Mouse (Mus musculus) ovary, postnatal 14 days (tissue): ENCODE data around the gene Mogs.
"Not testable (repeated sequence)": the region's sequence is repeated elsewhere in the genome, so short reads cannot be mapped to it uniquely, and the experiment has no call there.

Source experiments
- DNase-seq: peaks from one replicate; pipeline ENCODE4 v3.0.0; 2022; ENCODE audit warnings: low spot score

Mogs gene

DNA sequence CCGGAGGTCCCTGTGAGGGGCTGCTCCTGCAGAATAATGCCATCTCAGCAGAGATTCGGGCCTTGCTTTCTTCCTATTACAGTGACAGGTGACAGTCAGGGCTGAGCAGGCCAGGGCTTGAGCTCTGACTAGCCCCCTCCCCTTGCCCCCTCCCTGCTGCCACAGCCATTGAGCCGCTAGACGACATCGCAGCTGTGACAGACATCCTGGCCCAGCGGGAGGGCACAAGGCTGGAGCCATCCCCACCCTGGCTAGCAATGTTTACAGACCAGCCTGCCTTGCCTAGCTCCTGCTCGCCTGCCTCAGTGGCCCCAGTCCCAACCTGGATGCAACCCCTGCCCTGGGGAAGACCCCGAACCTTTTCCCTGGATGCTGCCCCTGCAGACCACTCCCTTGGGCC is 36.4 kb downstream of the Mogs start:
- no peak for DNase-seq

DNA sequence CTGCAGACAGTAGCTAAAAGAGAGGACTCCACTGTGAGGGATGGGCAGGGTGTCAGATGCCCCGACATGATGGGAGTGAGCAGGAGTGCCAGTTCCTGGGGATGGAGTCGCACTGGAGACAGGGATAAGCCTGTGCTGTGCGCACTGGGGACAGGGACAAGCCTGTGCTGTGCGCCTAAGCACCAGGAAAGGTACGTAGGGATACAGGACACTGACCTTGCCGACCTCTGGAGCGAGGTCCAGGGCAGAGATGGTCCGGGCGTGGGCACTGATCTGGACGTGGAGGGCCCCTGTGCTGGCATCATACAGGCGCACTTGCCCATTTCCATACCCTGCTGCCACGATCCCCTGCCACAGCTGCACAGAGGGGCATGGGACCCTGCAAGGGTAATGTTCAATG is 37.7 kb downstream of the Mogs start:
- DNase-seq, result no peak

DNA sequence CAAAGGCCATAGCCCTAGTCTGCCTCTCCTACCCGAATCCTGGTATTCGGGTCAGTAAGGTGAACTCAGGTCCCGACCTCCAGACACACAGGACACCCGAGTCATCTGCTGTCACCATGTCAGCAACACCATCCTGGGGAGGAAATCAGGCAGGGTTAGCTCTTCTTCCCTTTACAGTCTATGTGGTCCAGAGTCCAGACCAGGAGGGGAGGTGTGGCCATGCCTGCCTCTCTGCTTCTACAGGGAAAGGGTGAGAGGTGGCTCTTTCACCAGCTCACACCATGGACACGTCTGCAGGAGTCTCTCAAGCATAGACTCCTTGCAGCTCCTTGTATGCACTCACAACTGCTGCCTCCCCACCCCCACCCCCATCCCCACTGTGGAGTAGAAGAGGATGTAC is 38.2 kb downstream of the Mogs start:
- no peak for DNase-seq

DNA sequence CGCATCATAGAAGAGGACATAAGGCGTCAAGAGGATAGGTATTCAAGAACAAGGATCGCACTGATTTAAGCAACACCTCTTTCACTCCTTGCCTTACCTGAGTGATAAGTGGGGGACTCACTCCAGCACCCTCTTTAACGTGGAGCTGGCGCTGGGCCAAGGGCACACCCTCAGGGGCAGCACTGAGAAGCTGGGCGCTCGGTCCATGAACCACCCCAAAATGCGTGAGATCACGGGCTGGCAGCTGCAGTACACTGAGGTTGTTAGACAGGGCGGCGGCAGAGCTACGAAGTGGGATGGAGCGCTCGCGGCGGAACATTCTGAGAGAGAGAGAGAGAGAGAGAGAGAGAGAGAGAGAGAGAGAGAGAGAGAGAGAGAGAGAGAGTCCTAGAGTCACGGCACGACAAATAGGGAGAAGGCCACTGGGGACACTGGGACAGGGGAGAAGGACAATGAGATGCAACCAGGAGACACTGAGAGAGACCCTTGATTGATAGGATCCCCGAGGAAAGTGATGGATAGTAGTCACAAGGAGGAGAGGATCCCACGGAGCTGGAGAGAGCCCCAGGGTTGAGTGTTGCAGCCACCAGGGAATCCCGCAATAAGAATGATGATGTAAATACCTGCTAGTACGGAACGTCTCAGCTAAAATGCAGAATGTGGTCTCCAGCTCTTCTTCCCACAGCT is 40.4 kb downstream of the Mogs start:
- no peak for DNase-seq

DNA sequence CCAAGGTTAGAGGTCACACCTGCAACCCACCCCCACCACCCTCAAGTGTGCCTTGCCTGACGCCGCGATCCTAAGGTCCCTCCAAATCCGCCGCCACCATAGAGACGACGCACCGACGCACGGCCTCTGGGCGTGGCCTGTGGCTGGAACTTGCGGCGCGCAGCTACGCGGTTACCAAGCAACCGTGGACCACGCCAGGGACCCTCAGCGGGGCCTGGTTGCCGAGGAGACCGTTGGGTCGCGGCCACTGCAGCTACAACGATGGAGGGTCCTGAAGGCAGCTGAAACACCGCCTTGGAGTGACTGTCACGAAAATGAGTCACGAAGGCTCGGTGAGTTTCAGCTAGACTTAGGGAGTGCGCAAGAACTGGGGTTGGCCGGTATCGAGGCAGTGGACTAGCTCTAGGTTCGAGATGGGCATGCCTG is 41.0 kb downstream of the Mogs start, which contains the start of the genes Wdr54 and 1700003E16Rik:
Wdr54 (minus strand) TSS at position 139 of the 426 bp plus-strand sequence.
1700003E16Rik (plus strand) TSS at position 146 of the 426 bp plus-strand sequence.
- no peak for DNase-seq

DNA sequence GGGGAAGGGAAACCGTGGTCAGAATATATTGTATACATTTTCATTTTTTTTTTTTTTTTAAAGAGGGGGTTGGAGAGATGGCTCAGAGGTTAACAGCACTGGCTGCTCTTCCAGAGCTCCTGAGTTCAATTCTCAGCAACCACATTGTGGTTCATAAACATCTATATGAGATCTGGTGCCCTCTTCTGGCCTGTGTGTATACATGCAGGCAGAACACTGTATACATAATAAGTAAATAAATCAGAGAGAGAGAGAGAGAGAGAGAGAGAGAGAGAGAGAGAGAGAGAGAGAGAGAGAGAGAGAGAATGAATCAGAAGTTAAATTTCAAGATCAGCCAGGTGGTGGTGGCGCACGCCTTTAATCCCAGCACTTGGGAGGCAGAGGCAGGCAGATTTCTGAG is 44.2 kb downstream of the Mogs start:
- not testable (repeated sequence) for DNase-seq

DNA sequence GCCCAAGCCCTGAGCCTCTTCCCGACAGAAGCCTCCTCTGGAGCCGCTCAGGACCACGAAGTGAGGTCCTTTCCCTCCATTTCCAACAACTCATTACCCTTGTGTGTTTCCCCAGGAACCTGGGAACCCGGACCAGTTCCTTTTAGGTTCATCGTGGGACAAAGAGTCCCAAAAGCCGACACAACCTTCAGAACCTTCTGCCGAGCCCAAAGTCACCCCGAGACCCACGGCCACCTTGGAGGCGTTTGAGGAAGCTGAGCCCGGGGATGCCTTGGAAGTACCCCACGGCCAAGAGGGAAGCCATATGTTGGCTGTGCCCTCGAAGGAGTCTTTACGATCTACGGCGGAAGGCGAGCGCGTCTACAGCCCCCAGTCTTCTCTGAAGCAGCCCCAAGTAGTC is 46.1 kb downstream of the Mogs start:
- no peak for DNase-seq

DNA sequence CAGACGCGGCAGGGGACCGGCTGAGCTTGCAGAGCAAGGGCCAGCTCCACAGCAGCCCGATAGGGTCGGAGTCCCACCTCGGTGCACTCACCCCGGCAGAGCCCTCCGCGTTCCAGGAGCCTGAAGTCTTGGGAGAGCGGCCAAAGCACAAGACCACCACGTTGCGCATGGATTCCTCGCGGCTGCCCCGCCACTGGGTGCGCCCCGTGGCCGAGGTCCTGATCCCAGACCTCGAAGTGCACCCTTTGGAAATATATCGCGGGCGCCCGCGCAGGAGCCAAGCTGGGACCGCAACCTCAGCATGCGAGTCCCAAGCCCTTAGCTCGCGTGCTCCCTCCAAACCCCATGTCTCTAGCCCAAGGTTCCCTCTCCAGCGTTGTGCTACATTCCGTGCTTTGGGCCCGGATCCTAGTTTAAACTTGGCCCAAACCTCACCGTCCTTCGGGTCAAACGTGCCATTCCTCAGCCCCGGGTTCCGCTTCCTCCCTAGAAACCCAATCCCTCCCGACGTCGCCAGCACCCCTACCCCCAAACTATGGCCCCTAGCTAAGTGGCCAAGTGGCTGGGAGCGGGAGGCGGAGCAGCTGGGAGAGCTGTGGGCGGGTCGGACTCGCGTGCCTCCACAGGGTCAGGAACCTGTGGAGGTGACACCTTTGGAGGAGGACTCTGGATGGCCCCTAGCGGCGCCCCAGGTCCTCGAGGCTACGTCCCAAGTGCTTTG is 46.8 kb downstream of the Mogs start:
- peak; percentile 21 for DNase-seq

DNA sequence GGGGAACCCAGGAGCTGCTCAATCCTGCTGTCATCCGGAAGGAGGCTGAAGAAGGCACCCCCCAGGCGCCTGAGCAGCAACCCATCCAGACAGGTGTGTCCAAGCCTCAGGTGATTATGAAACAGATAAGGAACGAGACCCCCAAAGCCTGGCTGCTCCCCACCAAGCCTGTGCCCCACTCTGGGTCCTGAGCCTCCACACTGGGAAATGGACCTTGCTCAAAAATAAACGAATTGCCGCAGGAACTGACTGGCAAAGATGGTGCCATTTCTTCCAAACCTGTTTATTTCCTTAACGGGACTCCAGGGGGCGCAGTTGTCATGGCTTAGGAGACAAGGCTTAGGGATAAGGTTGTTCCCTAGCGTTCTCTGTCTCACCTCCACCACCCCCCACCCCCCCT is 47.4 kb downstream of the Mogs start:
- peak; percentile 37 for DNase-seq

DNA sequence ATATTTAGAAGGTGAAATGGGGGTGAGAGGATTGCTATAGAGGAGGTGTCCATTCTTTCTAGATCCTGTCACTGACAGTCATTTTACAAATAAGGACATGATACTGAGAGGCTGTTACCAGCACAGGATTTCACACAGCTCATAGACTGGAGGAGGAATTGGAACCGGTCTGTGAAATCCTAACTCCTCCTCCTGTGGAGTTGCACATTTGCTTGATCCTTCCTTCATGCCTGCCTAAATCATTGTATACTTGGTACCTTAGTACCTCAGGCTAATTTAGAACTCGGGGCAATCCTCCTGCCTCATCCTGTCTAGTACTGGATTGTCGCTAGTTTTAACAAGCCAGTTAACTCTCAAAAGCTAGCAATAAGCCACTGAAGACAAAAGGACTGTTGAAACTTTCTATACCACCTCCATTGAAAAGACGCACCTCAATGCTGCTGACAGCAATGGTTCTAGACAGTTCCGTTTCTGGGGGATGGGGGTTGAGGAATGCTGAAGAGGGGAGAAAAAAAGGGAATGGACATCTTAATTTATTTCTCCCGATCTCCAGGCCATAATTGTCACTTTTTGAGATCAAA is 49.8 kb downstream of the Mogs start:
- no peak for DNase-seq

DNA sequence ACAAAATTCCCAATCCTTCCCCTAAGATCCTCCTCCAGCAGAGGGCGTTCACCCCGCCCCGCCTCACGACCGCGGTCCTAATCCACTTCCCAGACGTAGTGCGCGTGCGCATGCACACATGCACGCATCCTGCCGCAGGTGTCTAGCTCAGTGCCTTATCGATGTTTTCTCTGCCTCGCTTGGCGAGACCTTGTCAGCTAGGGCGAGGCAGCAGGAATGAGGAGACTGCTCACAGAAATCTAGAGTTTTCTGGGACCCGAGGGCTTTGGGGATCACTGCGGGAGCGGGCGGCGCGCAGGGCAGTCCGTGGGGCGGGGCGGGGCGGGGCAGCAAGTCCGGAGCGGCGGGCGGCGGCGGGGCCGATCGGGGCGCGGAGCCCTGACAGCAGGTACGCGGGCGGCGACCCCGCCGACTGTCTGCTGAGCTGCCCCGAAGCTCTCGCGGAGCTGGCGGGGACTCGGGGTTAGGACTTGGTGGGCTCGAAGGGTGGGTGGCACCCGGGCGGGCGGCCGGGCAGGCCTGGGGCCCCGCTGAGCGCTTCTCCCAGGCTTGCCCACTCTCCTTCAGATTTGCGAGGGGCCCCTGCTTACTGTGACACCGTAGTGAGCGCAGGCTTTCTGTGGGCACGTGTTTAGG is 50.4 kb downstream of the Mogs start, which contains the start of gene Dctn1:
Dctn1 (plus strand) TSS at position 314 of the 636 bp plus-strand sequence.
- peak; percentile 93 for DNase-seq

DNA sequence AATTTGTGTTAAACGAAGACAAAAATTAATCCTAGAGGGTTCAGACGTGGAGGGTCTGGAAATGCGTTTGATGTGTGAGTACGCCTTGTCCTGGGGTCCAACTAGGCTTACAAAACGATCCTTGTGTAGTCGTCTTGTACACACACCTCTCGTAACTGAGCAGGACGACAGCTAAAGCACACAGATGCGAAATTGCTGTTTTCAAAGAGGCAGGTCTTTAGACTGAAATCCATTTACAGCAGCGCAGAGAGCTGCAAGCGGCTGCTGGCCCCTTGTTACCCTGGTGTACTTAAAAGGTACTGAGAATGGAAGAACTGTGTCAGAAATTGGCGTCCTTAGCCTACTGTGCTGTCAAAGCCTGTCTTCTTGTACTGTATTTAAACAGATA is 50.9 kb downstream of the Mogs start:
- DNase-seq, result no peak
